ENCODE assay signal across 10 mouse cellular contexts in the genomic region with DNA sequence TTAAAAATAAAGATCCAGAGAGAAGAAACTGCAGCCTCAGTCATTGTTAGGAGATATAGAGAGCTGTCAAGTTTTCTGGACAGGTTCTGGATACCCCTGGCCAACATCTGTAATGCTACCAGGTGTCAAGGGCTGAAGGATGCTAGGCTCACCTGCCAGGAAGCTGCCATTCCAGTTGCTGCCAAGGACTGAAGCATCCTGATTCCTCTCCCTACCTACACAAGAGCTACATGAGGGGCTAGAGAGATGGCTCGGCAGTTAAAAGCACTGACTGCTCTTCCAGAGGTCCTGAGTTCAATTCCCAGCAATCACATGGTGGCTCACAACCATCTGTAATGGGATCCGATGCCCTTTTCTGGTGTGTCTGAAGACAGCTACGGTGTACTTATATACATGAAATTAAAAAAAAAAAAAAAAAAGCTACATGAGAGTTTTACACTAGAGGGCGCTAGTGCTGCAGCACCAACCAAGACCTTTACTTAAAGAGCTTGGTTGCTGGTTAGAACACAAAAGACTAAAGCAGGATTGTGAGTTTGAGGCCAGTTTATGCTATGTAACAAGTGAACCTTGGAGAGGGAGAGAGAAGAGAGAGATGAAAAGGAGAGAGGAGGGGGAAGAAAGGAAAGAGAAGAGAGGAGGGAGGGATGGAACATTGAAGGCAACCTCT. TPM values are rescaled to one million over a fixed set of nuclear protein-coding genes. Genes with fewer than 3 reads are reported as not detected.
DNase-seq lines count a peak whose midpoint lies in the region; ATAC-seq and TF ChIP-seq lines count a peak whose summit lies in the region.
"Had no signal": no experiment of that assay in that cellular context is flagged by ENCODE, and none has a peak within 500 bp of the region (broad histone marks: within the 10 kb centered on the region; RNA-seq: fewer than 3 reads in every experiment).

No protein-coding gene starts in this region.

- no peak overlapping the region for H3K4me2 ChIP-seq in liver, embryonic 14.5 days (ENCODE audit: low read depth)
- no peak overlapping the region for H3K4me2 ChIP-seq in liver, embryonic 12.5 days
- no peak overlapping the region for H3K4me2 ChIP-seq in forebrain, embryonic 15.5 days (replicated peaks)
- H3K4me2 ChIP-seq: liver, embryonic 15.5 days had no signal

- TF ChIP-seq EP300 in liver, embryonic 14.5 days (IDR thresholded peaks at IDR 0.05; ENCODE audit: low read depth), result no peak

- H3K4me3 ChIP-seq in liver, embryonic 14.5 days (ENCODE audit: insufficient read depth in 1 of 2, low read depth in 2 of 2, low read length in 2 of 2), result no peak overlapping the region
- no peak overlapping the region for H3K4me3 ChIP-seq in liver, embryonic 12.5 days
- no peak overlapping the region for H3K4me3 ChIP-seq in forebrain, embryonic 15.5 days
- H3K4me3 ChIP-seq: liver, embryonic 15.5 days had no signal

- H3K4me1 ChIP-seq in liver, embryonic 14.5 days (replicated peaks; ENCODE audit: control insufficient read depth in 2 of 2, insufficient read depth in 2 of 2, low read length in 1 of 2), result peaks cover 4 to 10% of the 10 kb centered on the region in 2 experiments
- peaks cover 16% of the 10 kb centered on the region for H3K4me1 ChIP-seq in liver, embryonic 12.5 days
- peaks cover 10% of the 10 kb centered on the region for H3K4me1 ChIP-seq in forebrain, embryonic 15.5 days

- no peak overlapping the region for H3K27ac ChIP-seq in liver, embryonic 14.5 days
- H3K27ac ChIP-seq in liver, embryonic 12.5 days, result no peak overlapping the region
- H3K27ac ChIP-seq in forebrain, embryonic 15.5 days (replicated peaks), result peak overlapping the region; percentile 64
- H3K27ac ChIP-seq: liver, embryonic 15.5 days had no signal

- H3K27me3 ChIP-seq in liver, embryonic 14.5 days (ENCODE audit: control insufficient read depth, insufficient read depth, low read length), result no peaks in the 10 kb centered on the region
- H3K27me3 ChIP-seq in liver, embryonic 12.5 days (replicated peaks), result no peaks in the 10 kb centered on the region
- H3K27me3 ChIP-seq in forebrain, embryonic 15.5 days, result no peaks in the 10 kb centered on the region
- H3K27me3 ChIP-seq: liver, embryonic 15.5 days had no signal

- peak; percentile 32 to 51 for DNase-seq in cerebellum, adult 18-20 months
- no peak for DNase-seq in cerebellum, adult 9-11 months
- peak; percentile 49 to 61 (median 54) for DNase-seq in liver, embryonic 14.5 days (ENCODE audit: low read depth in 3 of 3, low spot score in 3 of 3)
- DNase-seq in retina, postnatal 7 days (ENCODE audit: low read depth, low spot score), result peak; percentile 60
- DNase-seq in gastrocnemius, postnatal 25 days, result no peak
- no peak for DNase-seq in heart, postnatal 14 days

- intact Hi-C loops in heart, postnatal 14 days (cut with DNase I), result no loop called here

- ATAC-seq in liver, embryonic 14.5 days (ENCODE audit: insufficient read depth), result no peak
- no peak for ATAC-seq in liver, embryonic 12.5 days
- no peak for ATAC-seq in forebrain, embryonic 15.5 days (replicated peaks)

- 13% methylated on average over 4 of the region's 4 CpGs for WGBS in liver, embryonic 14.5 days (ENCODE audit: insufficient replicate concordance)
- WGBS in liver, embryonic 12.5 days (ENCODE audit: insufficient replicate concordance), result 10% methylated on average over 4 of the region's 4 CpGs
- 20% methylated on average over 4 of the region's 4 CpGs for WGBS in forebrain, embryonic 15.5 days

- no peak overlapping the region; the same call in 1 of the 2 replicates for H3K9ac ChIP-seq in liver, embryonic 14.5 days (replicated peaks)
- H3K9ac ChIP-seq in liver, embryonic 12.5 days, result no peak overlapping the region
- H3K9ac ChIP-seq in forebrain, embryonic 15.5 days (replicated peaks), result no peak overlapping the region
- H3K9ac ChIP-seq: liver, embryonic 15.5 days had no signal

- TF ChIP-seq CTCF in liver, embryonic 14.5 days (IDR thresholded peaks at IDR 0.05; ENCODE audit: low read depth), result peak; percentile 70

- H3K36me3 ChIP-seq in liver, embryonic 14.5 days (replicated peaks; ENCODE audit: control insufficient read depth, insufficient read depth, low read depth), result no peaks in the 10 kb centered on the region
- H3K36me3 ChIP-seq in liver, embryonic 12.5 days, result no peaks in the 10 kb centered on the region
- H3K36me3 ChIP-seq in forebrain, embryonic 15.5 days, result no peaks in the 10 kb centered on the region
- H3K36me3 ChIP-seq: liver, embryonic 15.5 days had no signal

- no peaks in the 10 kb centered on the region for H3K9me3 ChIP-seq in liver, embryonic 14.5 days (ENCODE audit: control insufficient read depth, low read length)
- no peaks in the 10 kb centered on the region for H3K9me3 ChIP-seq in liver, embryonic 12.5 days (replicated peaks)
- no peaks in the 10 kb centered on the region for H3K9me3 ChIP-seq in forebrain, embryonic 15.5 days
- H3K9me3 ChIP-seq: liver, embryonic 15.5 days had no signal

RNA-seq across cellular contexts. Expression of gene Prrc2a, which starts 4.0 kb away (rescaled TPM):
- 61.4 and 67.5 TPM in 2 replicates for polyA plus RNA-seq in liver, embryonic 14.5 days (2012; rRNA removed)
- 33.4 and 46.0 TPM in 2 replicates for polyA plus RNA-seq in liver, embryonic 14.5 days (2014; fragmentation: Nextera tagmentation; extraction: Ambion mirVana)
- polyA plus RNA-seq in liver, embryonic 12.5 days (2016; fragmentation: Nextera tagmentation; extraction: Ambion mirVana), result 83.0 and 86.8 TPM in 2 replicates
- polyA plus RNA-seq in forebrain, embryonic 15.5 days (2015; fragmentation: Nextera tagmentation; extraction: Ambion mirVana), result 185 and 208 TPM in 2 replicates
- total RNA-seq in gastrocnemius, postnatal 25 days (2021), result 100 to 1,000 TPM in 1 of 2 experiments, 10 to 100 TPM in 1; 93.3 to 102 TPM
- total RNA-seq in heart, postnatal 14 days (2021), result 100 to 1,000 TPM; 148 to 174 TPM

RNA-seq across cellular contexts. Expression of gene Aif1, which starts 7.2 kb away (rescaled TPM):
- polyA plus RNA-seq in liver, embryonic 14.5 days (2012; rRNA removed), result 3.1 and 8.1 TPM in 2 replicates
- polyA plus RNA-seq in liver, embryonic 14.5 days (2014; fragmentation: Nextera tagmentation; extraction: Ambion mirVana), result 18.6 and 20.7 TPM in 2 replicates
- polyA plus RNA-seq in liver, embryonic 12.5 days (2016; fragmentation: Nextera tagmentation; extraction: Ambion mirVana), result 10.5 and 11.6 TPM in 2 replicates
- polyA plus RNA-seq in forebrain, embryonic 15.5 days (2015; fragmentation: Nextera tagmentation; extraction: Ambion mirVana), result 5.7 and 7.8 TPM in 2 replicates
- 1 to 10 TPM in 1 of 2 experiments, under 1 TPM in 1; 0.97 to 1.4 TPM for total RNA-seq in gastrocnemius, postnatal 25 days (2021)
- total RNA-seq in heart, postnatal 14 days (2021), result 1 to 10 TPM; 1.4 to 2.8 TPM
- polyA plus RNA-seq: C2C12 had no signal

RNA-seq across cellular contexts. Expression of gene Lst1, which starts 19.6 kb away (rescaled TPM):
- 25.6 and 37.4 TPM in 2 replicates for polyA plus RNA-seq in liver, embryonic 14.5 days (2012; rRNA removed)
- polyA plus RNA-seq in liver, embryonic 14.5 days (2014; fragmentation: Nextera tagmentation; extraction: Ambion mirVana), result 32.8 and 37.7 TPM in 2 replicates
- polyA plus RNA-seq in liver, embryonic 12.5 days (2016; fragmentation: Nextera tagmentation; extraction: Ambion mirVana), result 20.8 and 23.7 TPM in 2 replicates
- polyA plus RNA-seq in forebrain, embryonic 15.5 days (2015; fragmentation: Nextera tagmentation; extraction: Ambion mirVana), result 6.2 and 6.8 TPM in 2 replicates
- total RNA-seq in gastrocnemius, postnatal 25 days (2021), result under 1 TPM in 1 of 2 experiments, not detected in 1; 0.78 TPM
- 1 to 10 TPM; 3.8 to 4.0 TPM for total RNA-seq in heart, postnatal 14 days (2021)

RNA-seq across cellular contexts. Expression of gene Ltb, which starts 25.6 kb away (rescaled TPM):
- polyA plus RNA-seq in liver, embryonic 14.5 days (2012; rRNA removed), result 0.47 and 0.70 TPM in 2 replicates
- polyA plus RNA-seq in liver, embryonic 14.5 days (2014; fragmentation: Nextera tagmentation; extraction: Ambion mirVana), result 0.28 and 0.64 TPM in 2 replicates
- polyA plus RNA-seq in liver, embryonic 12.5 days (2016; fragmentation: Nextera tagmentation; extraction: Ambion mirVana), result 1.2 and 1.3 TPM in 2 replicates
- 0.25 and 0.70 TPM in 2 replicates for polyA plus RNA-seq in forebrain, embryonic 15.5 days (2015; fragmentation: Nextera tagmentation; extraction: Ambion mirVana)
- total RNA-seq in gastrocnemius, postnatal 25 days (2021), result not detected
- 1 to 10 TPM; 1.2 to 3.8 TPM for total RNA-seq in heart, postnatal 14 days (2021)
- polyA plus RNA-seq: C2C12 had no signal

RNA-seq across cellular contexts. Expression of gene Tnf, which starts 33.1 kb away (rescaled TPM):
- polyA plus RNA-seq in liver, embryonic 14.5 days (2012; rRNA removed), result 0.42 and 0.73 TPM in 2 replicates
- 0.15 and 0.43 TPM in 2 replicates for polyA plus RNA-seq in liver, embryonic 14.5 days (2014; fragmentation: Nextera tagmentation; extraction: Ambion mirVana)
- 0.33 and 0.36 TPM in 2 replicates for polyA plus RNA-seq in liver, embryonic 12.5 days (2016; fragmentation: Nextera tagmentation; extraction: Ambion mirVana)
- not detected in 2 replicates for polyA plus RNA-seq in forebrain, embryonic 15.5 days (2015; fragmentation: Nextera tagmentation; extraction: Ambion mirVana)
- total RNA-seq in gastrocnemius, postnatal 25 days (2021), result under 1 TPM in 1 of 2 experiments, not detected in 1; 0.18 TPM
- under 1 TPM; 0.29 to 0.39 TPM for total RNA-seq in heart, postnatal 14 days (2021)
- polyA plus RNA-seq: C2C12 had no signal

Comparison
In these comparisons a context has a peak if more than half of its experiments do, and no peak if none do; other contexts are left out.
1. DNase-seq: peak in cerebellum, adult 18-20 months (2 of 2), liver, embryonic 14.5 days (3 of 3) and retina, postnatal 7 days (single experiment); none in cerebellum, adult 9-11 months (single experiment), gastrocnemius, postnatal 25 days (single experiment) and heart, postnatal 14 days (0 of 2).